Mouse (Mus musculus): ENCODE results near the gene Areg. TPM values are rescaled to one million over a fixed set of nuclear protein-coding genes. Genes with fewer than 3 reads are reported as not detected.
A peak's percentile ranks its signal among the peaks of the same experiment; 100 is the strongest.

Areg gene
- total RNA-seq (2014; fragmentation: Nextera tagmentation) (not detected in 2 replicates), total RNA-seq (2017) (not detected in 2 replicates)

DNA sequence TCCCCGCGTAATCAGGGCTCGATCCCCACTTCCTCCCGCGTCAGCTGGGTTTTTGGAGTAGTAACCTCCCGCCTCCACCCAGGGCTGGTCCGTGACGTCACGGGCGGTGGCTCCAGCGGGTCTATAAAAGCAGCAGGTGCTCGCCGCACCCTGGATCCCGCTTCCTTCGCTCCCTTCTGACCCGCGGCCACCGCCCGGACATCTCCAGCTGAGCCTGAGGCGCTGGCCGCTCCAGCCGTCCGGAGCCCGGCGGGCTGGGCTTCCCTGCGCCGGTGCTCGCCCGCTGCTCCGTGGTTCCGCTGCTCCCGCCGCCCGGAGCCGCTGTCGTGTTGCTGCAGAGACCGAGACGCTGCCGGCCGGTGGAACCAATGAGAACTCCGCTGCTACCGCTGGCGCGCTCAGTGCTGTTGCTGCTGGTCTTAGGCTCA is at the start of gene Areg:
Gene Areg, plus strand, starts transcription at position 154 of the 428 bp plus-strand sequence.
- ATAC-seq (replicated peaks; ENCODE audit: poor library complexity, severe bottlenecking), result peak; percentile 83

DNA sequence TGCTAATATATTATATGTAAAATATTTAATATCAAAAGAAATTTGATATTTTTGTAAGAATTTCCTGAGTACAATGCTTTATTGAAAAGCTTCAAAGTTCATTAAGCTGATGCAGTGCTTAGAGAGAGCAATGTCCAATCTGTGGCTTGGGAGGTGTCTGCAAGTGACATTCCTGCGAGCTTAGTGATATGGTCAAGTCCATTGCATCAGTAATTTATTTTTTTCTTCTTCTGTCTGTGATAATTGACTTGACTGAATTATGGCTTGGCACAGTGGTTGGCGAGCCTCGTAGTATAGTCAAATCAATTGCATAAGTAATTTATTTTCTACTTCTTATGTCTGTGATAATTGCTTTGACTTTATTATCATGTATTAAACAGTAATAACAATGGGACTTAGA is 49.1 kb upstream of the Areg start:
- no peak for ATAC-seq (replicated peaks; ENCODE audit: poor library complexity, severe bottlenecking)

GRCm38 (mm10) chr5:91097911-91098614 is 41.3 kb upstream of the Areg start:
- ATAC-seq (replicated peaks; ENCODE audit: poor library complexity, severe bottlenecking), result no peak

GRCm38 (mm10) chr5:91101742-91102141 is 37.7 kb upstream of the Areg start:
- no peak for ATAC-seq (replicated peaks; ENCODE audit: poor library complexity, severe bottlenecking)

GRCm38 (mm10) chr5:91103943-91104665 is 35.3 kb upstream of the Areg start:
- ATAC-seq (replicated peaks; ENCODE audit: poor library complexity, severe bottlenecking), result no peak

DNA sequence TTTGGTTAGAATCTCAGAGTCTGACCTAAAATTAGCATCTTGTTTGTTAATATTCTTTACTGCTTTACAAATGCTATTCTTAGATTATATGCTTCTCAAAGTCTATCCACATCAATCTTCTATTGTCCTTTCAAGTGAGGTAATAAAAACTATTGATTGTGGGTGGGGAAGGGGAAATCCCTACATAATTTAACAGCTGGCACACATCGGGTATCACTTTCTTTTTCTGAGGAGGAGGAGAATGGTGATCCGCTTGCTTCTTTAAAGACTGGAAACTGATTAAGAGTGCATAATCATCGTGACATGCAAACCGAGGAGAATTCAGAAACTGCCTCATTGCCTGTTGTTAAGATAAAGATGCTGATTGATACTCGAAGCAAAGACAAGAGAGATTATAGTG is 33.2 kb upstream of the Areg start:
- ATAC-seq (replicated peaks; ENCODE audit: poor library complexity, severe bottlenecking), result no peak

DNA sequence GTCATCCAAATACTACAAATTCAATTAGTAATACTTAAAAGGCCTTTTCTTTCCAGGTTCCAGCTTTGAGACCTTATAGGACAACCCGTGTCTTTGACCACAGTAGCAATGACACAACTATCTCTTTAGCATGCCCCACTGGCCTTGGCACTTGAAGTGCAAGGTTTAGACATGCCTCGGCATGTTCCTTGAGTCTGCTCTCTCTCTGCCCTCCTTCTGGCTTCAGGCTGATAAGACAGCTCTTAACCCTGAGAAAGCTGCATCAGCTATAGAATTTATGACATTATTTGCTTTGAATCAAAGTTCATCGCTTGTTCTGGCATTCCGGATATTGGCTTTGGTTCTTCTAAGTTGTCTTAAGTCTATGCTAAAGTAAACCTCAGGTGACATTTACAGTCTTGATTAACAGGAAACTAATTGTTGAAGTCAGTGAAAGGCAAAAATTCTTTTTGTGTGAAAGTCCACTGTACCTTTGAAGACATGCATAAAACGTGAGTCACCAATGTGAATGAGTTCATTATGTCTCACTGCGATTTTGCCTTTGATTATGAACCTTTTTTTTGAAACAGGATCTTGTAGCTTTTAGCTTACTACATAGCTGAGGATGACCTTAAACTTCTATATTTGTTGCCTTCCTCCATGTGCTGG is 29.3 kb upstream of the Areg start:
- no peak for ATAC-seq (replicated peaks; ENCODE audit: poor library complexity, severe bottlenecking)

GRCm38 (mm10) chr5:91111019-91111418 is 28.4 kb upstream of the Areg start:
- ATAC-seq (replicated peaks; ENCODE audit: poor library complexity, severe bottlenecking), result peak; percentile 50

GRCm38 (mm10) chr5:91113967-91114366 is 25.4 kb upstream of the Areg start:
- ATAC-seq (replicated peaks; ENCODE audit: poor library complexity, severe bottlenecking), result peak; percentile 88

DNA sequence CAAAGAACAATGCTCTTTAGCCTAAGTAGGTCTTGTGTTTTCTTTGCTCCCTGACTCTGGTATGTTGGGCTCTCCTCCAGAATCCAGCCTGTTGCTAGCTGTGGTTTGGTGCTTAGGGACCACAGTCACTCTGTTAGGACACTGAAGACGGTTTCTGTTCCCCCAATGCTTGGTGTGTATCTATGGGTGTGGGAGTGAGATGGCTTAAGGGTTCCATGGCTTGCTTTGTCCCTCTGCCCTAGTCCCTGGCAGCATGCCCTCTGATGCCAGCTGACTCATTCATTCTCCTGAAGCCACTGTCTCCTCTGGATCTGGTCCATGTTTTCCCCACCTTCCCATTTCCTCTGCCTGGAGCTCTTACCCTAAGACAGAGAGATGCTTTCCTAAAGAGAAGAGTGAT is 24.8 kb upstream of the Areg start:
- ATAC-seq (replicated peaks; ENCODE audit: poor library complexity, severe bottlenecking), result peak; percentile 82

DNA sequence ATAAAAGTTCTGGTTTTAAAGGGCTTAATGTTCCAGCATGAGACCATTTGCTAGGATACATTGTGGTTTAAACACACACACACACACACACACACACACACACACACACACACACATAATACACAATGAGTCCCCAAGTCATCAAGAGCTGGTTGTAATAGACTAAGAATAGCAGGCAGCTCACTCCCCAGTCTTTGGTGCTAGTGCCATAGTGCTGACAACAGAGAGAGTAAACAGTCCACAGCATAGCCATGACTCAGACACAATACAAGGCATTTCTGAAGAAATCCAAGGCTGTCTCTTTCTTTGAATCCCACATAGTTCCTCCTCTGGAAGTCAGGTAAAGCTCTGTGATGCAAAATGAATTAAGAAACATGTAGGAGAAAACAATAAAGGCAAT is 20.8 kb upstream of the Areg start:
- ATAC-seq (replicated peaks; ENCODE audit: poor library complexity, severe bottlenecking), result no peak

DNA sequence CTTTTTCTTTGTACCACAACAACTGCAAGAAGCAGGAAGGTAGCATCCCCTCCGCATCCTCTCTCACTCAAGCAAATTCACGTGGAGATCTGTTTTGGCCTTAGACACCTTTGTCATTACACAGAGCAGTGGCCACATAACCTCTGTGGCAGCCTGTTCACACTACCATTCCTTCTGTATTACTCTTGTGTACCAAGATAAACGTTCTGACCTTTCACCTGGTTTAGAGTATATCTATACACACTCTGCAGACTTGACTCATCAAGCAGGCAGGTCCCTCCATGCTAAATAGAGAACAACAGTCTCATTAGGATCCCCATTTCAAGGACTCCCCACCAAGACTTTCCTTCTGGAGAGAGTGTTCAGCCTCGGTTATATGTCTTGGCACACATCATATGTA is 16.0 kb upstream of the Areg start:
- no peak for ATAC-seq (replicated peaks; ENCODE audit: poor library complexity, severe bottlenecking)

- ATAC-seq (replicated peaks; ENCODE audit: poor library complexity, severe bottlenecking), result no peak
Observed at GRCm38 (mm10) chr5:91124140-91124539, 15.3 kb upstream of the Areg start.

- ATAC-seq (replicated peaks; ENCODE audit: poor library complexity, severe bottlenecking), result no peak
Observed at GRCm38 (mm10) chr5:91126623-91127022, 12.8 kb upstream of the Areg start.

DNA sequence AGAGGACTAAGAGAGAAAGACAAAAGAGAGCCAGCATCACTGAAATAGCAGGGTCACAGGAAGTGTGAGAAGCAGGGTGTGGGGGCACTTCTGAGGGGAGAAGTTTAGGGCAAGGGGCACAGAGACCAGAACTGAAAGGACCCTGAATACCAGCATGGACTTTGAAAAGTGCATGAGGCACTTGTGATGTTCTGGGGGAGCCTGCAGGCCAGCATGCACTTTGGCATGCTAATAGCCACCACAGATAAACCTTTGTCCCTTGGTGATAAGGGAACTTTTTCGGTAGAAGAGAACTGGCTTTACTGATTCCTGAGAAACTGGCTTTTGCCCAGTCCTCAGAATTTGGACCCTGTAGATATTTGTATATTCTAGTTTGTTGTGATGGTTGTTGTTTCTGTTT is 4.4 kb upstream of the Areg start:
- ATAC-seq (replicated peaks; ENCODE audit: poor library complexity, severe bottlenecking), result no peak

DNA sequence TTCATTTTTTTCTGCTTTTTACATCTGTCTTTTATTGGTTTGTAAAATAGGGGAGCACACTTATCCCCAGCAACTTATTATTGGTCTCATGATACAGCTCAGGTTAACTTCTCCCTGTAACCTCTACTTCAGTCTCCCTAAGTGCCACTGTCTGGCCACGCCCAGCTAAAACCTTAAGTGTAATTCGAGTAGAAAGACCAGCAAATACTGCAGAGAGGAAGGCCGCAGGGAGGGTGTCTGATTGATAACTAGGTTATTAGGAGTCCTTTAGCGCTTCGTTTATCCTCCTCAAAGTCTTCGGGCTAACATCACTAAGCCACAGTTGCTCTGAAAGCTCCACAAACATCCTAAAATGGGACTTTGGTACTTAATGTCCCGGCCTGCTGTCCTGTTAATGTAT is 429 bp upstream of the Areg start:
- no peak; the same call in 1 of the 2 replicates for ATAC-seq (replicated peaks; ENCODE audit: poor library complexity, severe bottlenecking)

GRCm38 (mm10) chr5:91140896-91141448 is 1.6 kb downstream of the Areg start:
- ATAC-seq (replicated peaks; ENCODE audit: poor library complexity, severe bottlenecking), result no peak

GRCm38 (mm10) chr5:91144971-91145370 is 5.6 kb downstream of the Areg start:
- no peak for ATAC-seq (replicated peaks; ENCODE audit: poor library complexity, severe bottlenecking)

GRCm38 (mm10) chr5:91147001-91147400 is 7.6 kb downstream of the Areg start:
- no peak for ATAC-seq (replicated peaks; ENCODE audit: poor library complexity, severe bottlenecking)

GRCm38 (mm10) chr5:91148054-91148453 is 8.7 kb downstream of the Areg start:
- peak; percentile 67 for ATAC-seq (replicated peaks; ENCODE audit: poor library complexity, severe bottlenecking)

DNA sequence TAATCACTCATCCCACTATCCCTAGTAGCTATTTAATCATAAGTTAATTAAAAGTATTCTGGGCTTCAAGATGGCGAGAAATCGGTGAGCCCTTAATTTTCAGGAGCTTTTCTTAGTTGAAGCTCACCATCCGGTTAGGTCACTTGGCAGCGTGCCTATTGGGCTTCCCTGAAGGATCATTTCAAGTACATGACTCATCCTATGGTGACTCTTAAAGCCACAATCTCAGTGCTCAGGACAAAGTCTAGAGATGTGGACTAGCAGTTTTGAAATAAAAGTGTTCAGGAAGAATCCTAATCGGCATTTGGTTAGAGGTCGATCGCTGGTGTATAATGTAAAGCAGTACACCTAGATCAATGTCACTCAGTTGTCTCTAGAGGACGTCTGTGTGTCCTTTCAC is 17.3 kb downstream of the Areg start:
- ATAC-seq (replicated peaks; ENCODE audit: poor library complexity, severe bottlenecking), result no peak
